Mouse (Mus musculus): ENCODE results near the gene Ces4a.
A peak's percentile ranks its signal among the peaks of the same experiment; 100 is the strongest.
"Not testable (repeated sequence)": the region's sequence is repeated elsewhere in the genome, so short reads cannot be mapped to it uniquely, and the experiment has no call there.

Ces4a gene

GRCm38 (mm10) chr8:105131509-105131908, at the start of gene Ces4a:
Ces4a (plus strand) TSS chr8:105131800.
- no peak for DNase-seq (ENCODE audit: extremely low spot score, low spot score)

GRCm38 (mm10) chr8:105083449-105084050, 48.0 kb upstream of the Ces4a start, which contains the start of gene Ces3b:
Ces3b (plus strand) TSS chr8:105083753.
- no peak for DNase-seq (ENCODE audit: extremely low spot score, low spot score)

GRCm38 (mm10) chr8:105088166-105088565, 43.4 kb upstream of the Ces4a start:
- DNase-seq (ENCODE audit: extremely low spot score, low spot score): not testable (repeated sequence)

- no peak for DNase-seq (ENCODE audit: extremely low spot score, low spot score)
These were observed 43.0 kb upstream of the Ces4a start for GRCm38 (mm10) chr8:105088581-105088980.

GRCm38 (mm10) chr8:105093992-105094391, 37.6 kb upstream of the Ces4a start:
- no peak for DNase-seq (ENCODE audit: extremely low spot score, low spot score)

GRCm38 (mm10) chr8:105102101-105102785, 29.4 kb upstream of the Ces4a start:
- not testable (repeated sequence) for DNase-seq (ENCODE audit: extremely low spot score, low spot score)

- DNase-seq (ENCODE audit: extremely low spot score, low spot score): not testable (repeated sequence)
These were observed 27.9 kb upstream of the Ces4a start for GRCm38 (mm10) chr8:105103701-105104100.

- no peak for DNase-seq (ENCODE audit: extremely low spot score, low spot score)
These were observed 27.4 kb upstream of the Ces4a start for GRCm38 (mm10) chr8:105104220-105104619.

- no peak for DNase-seq (ENCODE audit: extremely low spot score, low spot score)
These were observed 1.7 kb upstream of the Ces4a start for GRCm38 (mm10) chr8:105129864-105130263.

GRCm38 (mm10) chr8:105138423-105138822, 6.8 kb downstream of the Ces4a start:
- DNase-seq (ENCODE audit: extremely low spot score, low spot score): peak; percentile 33

GRCm38 (mm10) chr8:105142395-105142794, 10.8 kb downstream of the Ces4a start:
- no peak for DNase-seq (ENCODE audit: extremely low spot score, low spot score)

GRCm38 (mm10) chr8:105151654-105152053, 20.1 kb downstream of the Ces4a start:
- DNase-seq (ENCODE audit: extremely low spot score, low spot score): no peak

GRCm38 (mm10) chr8:105152623-105153398, 21.2 kb downstream of the Ces4a start:
- peak; percentile 55 for DNase-seq (ENCODE audit: extremely low spot score, low spot score)

GRCm38 (mm10) chr8:105154316-105154715, 22.7 kb downstream of the Ces4a start:
- DNase-seq (ENCODE audit: extremely low spot score, low spot score): no peak

- DNase-seq (ENCODE audit: extremely low spot score, low spot score): no peak
These were observed 23.6 kb downstream of the Ces4a start for GRCm38 (mm10) chr8:105155091-105155745.

- no peak for DNase-seq (ENCODE audit: extremely low spot score, low spot score)
These were observed 26.0 kb downstream of the Ces4a start for GRCm38 (mm10) chr8:105157555-105157954.

GRCm38 (mm10) chr8:105158084-105158483, 26.5 kb downstream of the Ces4a start:
- DNase-seq (ENCODE audit: extremely low spot score, low spot score): no peak

- no peak for DNase-seq (ENCODE audit: extremely low spot score, low spot score)
These were observed 29.6 kb downstream of the Ces4a start for GRCm38 (mm10) chr8:105161121-105161652.

GRCm38 (mm10) chr8:105164272-105164902, 32.8 kb downstream of the Ces4a start:
- peak; percentile 30 for DNase-seq (ENCODE audit: extremely low spot score, low spot score)

- DNase-seq (ENCODE audit: extremely low spot score, low spot score): no peak
These were observed 33.6 kb downstream of the Ces4a start for GRCm38 (mm10) chr8:105165191-105165590.

GRCm38 (mm10) chr8:105167116-105167515, 35.5 kb downstream of the Ces4a start:
- DNase-seq (ENCODE audit: extremely low spot score, low spot score): no peak

All from neural tube, embryonic 10.5 days (tissue).